Mouse (Mus musculus) 3T3-L1 (cell line): Measurements from ENCODE around the gene Fam20b.

ENCODE experiments used
- DNase-seq: peaks from one replicate; pipeline ENCODE4 v3.0.0-alpha.2; 2015; ENCODE audit warnings: low read depth, low spot score

Fam20b gene

GRCm38 (mm10) chr1:156730802-156731201 is 11.9 kb upstream of the Fam20b start:
- no peak for DNase-seq

DNA sequence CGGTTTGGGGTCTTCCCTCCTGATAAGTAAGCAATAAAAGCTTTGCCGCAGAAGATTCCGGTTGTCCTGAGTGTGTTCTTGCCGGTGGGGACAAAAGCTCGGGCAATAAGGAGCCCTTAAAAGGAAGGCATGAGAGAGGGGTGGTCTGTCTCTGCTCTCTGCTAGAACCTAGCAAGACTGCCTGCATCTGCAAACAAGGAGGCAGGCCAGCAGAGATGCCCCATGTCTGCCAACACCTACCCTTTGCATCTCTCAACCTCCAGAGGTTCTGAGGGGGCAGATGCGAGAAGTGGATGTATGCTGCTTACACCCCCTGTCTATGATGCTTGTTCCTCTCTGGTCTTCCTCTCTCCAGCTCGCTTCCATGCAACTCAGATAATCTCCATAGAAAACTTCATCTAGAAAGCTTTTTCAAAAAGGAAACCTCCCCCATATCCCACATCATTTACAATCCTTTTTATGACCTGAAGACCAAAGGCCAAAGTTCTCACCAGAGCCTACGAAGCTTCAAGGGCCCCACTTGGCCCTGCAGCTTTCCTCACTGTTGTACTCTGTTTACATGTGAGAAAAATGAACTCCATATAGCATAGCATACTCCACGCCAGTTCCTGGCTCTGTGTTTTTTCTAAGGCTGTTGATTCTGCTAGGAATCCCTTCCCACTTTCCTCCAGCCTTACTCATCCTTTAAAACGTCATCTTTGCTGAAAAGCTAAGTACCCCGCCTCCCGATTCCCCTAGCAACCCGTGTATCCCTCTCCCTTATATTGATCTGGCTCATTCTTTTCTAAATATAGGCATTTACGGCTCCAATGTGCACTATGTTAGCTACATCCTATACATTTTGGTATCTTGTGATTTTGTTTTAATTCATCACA is 8.6 kb upstream of the Fam20b start:
- DNase-seq: no peak

DNA sequence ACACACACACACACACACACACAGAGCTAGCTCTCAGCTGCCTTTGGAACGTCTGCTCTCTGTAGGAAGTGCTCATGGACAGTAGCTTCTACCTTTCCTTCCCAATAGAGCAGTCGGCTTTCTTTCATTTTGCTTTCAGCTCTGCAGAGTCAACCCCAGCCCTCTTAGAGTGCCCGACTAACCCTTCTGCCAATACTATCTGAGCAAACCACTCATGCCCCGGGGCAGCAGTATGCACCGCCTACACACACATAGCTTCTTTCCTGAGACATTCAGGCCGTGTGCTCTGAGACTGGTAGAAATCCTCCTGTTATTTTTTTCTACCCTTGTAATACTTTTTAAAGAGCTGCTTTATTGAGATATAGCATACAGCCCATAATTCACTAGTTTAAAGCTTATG is 3.2 kb upstream of the Fam20b start:
- peak; percentile 46 for DNase-seq

DNA sequence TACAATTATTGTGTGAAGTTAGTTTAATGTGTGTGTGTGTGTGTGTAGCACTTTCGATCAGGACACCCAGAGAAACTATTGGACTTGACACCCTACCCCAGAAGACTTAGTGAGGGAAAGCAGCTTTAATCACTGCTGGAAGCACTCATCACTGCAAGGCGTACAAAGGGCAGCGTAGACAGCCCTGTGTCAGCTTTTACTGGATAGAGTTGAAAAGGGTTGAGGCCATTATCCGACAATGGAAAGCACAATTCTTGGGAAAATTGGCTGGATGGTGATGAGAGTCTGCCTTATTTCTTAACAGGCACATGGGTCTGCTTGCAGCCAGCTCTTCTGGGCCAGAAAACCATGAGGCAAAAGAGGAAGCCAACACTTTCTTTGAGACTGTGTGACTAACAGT is 1.2 kb upstream of the Fam20b start:
- no peak for DNase-seq

DNA sequence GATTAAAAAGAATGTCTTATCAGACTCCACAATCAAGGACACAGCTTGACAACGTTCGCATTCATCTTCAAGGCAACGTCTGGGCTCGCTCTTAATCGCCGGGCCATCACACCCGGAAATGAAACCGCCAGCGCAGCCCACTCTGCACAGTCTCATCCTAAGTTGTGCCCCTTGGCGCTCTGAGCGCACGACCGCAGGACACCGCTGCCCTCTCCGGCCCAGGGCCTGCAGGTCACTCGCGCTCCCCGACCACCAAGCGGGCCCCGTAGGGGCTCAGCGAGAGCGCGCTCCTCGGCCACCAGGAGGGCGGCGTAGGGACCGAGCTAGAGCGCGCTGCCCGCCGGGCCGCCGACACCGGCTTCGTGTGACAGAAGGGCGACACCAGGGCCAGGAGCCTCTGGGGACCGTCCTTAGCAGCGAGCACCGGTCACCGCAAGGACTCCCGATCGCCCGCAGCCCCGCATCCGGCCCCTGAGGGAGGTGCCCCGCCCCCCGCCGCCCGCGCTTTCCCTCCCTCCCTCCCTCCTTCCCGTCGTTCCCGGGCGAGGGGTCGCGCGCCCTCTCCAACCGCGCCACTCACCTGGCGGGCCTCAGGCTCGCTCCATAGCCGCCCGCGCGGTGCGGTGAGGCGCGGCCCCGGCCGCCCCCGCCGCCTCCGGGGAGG is 468 bp downstream of the Fam20b start:
- peak; percentile 53 for DNase-seq

DNA sequence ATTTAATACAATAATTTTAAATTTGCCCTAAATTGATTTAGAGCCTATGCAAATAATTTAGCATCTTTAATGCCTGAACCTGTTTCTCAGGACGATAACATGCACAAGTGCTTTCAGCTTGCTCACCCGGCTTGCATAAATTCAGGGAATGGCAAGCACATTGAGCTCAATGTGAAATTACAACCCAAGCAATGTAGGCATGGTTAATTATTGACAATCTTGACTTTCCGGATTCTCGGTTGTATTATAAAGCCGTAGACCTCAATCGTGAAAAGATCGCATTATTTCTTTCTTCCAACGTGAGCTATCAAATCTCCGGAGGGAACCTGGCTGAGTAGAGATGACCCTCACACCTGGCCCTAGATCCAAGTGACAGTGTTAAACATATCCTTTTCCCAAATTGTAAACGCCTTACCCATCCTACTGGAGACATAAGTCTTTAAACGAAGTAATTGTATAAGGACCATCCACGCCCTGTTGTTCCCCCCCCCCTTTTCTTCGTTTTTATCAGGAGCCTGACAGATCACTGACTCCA is 1.1 kb downstream of the Fam20b start:
- no peak for DNase-seq

- DNase-seq: no peak
These were observed 2.2 kb downstream of the Fam20b start for GRCm38 (mm10) chr1:156716681-156717080.

GRCm38 (mm10) chr1:156710472-156711098 is 8.3 kb downstream of the Fam20b start:
- no peak for DNase-seq

DNA sequence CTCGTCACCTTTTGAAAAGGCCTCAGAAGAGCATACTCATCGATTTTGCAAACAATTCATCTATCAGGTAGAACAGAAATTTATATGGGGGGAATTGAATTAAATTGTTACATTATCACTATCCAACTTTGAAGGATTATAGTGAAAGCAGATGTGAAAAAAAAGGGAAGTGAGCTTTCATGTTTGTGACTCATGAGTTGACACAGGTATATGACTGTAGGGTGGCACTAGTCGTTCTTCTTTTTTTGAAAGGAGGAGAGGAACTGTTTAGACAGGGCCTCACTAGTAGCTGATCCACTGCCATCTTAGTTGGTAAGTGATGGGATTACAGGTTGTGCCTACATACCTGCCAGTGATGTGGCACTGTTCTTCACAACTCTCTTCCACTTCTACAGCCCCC is 10.2 kb downstream of the Fam20b start:
- DNase-seq: no peak

DNA sequence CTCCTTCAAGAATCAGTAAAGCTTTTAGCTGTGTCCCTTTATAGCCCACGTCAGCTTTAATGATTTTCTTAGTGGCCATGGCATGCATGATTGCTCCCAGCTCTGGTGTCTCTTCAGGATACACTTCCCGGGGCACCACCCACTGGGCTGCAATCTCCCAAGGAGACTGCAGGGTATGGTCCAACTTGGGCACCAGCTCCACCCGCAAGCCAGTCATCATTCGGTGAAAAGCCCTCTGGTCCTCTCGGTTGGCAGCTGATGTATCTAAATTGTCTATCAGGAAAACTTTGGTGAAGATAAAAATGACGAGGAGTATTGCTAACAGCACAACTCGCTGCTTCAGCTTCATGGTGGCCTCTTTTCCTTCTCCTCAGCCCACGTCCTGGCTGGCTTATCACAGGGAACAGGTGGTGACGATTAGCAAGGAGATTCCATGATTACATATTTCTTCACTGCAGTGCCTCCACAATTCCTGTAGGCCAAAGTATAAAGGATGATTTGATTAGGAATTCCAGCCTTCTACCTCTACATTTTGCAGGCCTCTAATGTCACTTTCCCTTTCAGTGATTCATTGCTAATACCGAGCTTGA is 13.1 kb downstream of the Fam20b start:
- no peak for DNase-seq

DNA sequence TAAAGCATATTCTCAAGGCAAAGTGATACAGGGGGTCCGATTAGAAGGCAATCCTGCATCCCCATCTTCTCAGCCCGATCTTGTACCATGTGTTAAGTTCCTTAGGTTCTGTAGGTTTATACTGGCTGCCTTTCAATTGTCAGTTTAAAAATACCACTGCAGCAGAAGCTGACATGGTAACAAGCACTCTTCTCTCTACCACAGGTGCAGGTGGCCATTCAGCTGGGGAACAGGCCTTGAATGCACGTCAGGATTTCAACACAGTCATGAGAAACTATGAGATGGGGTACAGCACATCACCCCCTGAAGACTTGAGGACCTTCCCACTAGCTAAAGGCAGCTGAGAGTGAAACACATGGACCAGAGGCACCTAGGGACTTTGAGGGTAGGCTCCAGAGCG is 15.4 kb downstream of the Fam20b start:
- no peak for DNase-seq

DNA sequence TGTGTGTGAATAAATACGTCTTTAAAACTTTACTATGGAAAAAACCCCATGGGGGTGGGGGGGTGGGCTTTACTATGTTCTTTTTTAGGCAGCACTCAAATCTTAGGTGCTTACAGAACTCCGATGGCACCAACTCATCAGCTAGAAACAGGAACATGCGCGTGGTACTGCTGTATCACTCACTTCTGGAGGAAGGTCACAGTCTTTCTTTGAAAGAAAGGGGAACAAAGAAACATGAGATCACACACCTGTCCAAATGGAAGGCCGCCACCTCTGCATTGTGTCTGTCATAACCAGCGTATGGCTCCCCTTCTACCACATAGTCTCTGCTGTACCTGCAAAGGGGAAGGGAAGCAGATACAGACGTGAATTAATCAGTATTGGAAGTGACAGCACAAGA is 16.7 kb downstream of the Fam20b start:
- DNase-seq: no peak

DNA sequence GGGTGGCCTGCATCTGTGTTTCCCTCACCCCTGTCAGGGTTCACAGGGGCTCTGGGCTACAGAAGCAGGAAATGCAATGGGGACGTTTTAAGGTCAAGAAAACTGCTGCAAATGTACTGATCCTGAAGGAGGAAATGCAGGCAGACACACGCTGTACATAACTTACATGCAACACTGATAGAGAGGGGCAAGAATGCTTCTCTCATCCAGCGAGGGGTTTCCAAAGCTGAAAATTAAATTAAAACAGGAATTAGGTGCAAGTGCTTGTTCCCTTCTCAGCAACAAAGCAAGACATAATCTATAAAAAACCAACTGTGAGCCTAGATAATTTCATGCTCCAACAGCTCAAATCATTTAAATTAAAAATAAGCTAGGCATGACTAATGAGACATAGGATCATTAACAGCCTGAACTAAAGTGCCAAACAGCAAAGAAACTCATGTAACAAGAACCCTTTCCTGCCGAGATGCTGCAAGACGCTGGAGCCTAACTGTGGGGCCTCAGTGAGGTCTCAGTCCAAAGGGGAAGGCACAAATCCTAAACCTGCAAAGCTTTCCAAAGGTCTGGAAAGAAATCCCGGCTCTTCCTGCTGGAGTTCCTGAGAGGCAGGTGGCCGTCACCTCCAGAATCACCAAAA is 32.7 kb downstream of the Fam20b start:
- DNase-seq: no peak

- peak; percentile 72 for DNase-seq
These were observed 39.3 kb downstream of the Fam20b start for GRCm38 (mm10) chr1:156679599-156679998.

DNA sequence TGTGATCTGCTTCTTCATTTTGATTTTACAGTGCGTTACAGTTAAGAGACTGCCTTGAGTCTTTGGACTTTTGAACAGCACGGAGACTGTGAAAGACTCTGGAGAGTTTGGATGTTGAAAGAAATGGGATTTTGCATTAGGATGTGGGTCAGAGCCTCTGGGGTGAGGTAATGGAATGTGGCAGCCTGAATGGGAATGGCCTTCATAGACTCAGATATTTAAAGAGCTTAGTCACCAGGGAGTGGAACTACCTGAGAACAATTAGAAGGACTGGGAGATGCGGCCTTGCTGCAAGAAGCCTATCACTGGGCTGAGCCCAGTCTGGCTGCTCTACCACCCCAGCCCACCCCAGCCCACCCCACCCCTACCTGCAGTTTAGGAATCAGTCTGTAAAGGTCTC is 41.7 kb downstream of the Fam20b start:
- DNase-seq: peak; percentile 75

DNA sequence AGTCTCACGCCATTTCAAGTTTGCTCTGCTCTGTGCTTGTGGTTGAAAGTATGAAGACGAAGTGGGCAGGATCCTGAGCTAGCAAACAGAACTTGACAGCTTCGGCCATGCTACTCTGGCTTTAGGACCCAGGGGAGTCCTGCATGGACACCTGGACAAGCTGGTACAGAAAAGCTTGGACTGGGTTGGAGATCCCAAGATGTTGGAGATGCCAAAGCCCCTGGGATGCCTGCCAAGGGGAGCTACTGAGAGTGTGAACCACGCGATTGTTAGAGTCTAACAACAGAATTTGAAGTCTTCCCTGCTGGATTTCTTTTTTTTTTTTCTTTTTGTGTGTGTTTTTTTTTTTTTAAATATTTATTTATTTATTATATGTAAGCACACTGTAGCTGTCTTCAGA is 42.3 kb downstream of the Fam20b start:
- DNase-seq: peak; percentile 32

GRCm38 (mm10) chr1:156676171-156676570 is 42.7 kb downstream of the Fam20b start:
- DNase-seq: peak; percentile 49

GRCm38 (mm10) chr1:156674195-156675000 is 44.5 kb downstream of the Fam20b start, which contains the start of gene Tor3a:
Gene Tor3a (minus strand): TSS chr1:156674356.
- peak; percentile 88 for DNase-seq

DNA sequence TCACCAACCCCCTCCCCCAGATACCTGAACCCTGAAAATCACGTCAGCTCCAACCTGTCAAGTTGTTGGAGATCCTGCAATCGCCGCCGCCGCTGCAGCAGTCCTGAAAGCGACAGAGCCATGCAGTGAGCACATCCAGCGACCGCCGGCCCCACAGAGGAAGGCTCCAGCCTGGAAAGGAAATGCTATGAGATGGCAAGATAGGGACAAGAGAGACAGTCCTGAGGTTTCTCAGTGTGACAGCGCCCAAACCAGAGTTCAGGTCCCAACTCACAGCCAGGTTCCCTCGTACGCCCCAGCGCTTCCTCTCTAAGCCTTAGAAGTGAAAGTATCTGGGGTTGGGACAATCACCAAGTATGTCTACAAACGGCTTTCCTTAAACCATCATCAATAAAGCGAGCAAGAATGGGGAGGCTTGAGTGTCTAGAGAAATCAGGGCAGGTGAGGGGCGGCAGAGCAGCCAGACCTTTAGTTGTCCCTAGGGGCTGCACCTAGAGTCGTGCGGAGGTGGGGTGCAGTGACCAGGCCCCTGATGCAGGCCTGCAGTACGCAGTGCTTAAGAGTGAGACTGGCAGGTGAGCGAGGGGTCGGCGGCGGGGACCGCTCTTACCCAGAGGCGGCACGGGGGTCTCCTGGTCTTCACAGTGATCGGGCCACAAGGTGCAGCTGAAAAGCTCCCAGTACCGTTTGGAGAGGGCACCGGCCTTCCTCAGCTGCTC is 45.3 kb downstream of the Fam20b start:
- peak; percentile 50 for DNase-seq
